Comparison of ENCODE assay signal across 19 mouse cellular contexts in the genomic region with DNA sequence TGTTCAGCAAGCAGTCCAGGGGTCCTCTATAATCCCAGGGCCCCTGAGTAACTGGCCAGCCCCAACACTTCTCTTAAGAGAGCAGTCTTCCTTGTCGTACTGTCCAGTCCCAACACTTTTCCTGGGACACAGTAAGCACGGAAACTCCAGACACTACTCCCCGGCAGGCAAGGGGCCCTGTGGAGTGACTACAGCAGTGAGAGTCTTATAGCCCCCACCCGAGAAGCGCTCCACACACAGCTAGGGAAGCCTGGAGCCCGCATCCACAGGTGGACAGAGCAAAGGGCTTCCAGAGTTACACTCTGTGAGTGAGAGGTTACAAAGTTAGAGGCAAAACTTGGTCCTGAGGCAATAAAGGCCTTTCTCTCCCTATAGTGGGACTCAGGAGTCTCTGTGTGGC.
"Had no signal": no experiment of that assay in that cellular context is flagged by ENCODE, and none has a peak within 500 bp of the region (broad histone marks: within the 10 kb centered on the region; RNA-seq: fewer than 3 reads in every experiment).

No protein-coding gene starts in this region.

- H3K4me3 ChIP-seq: midbrain, embryonic 10.5 days; midbrain, embryonic 12.5 days; myocyte; neural tube, embryonic 13.5 days; neural tube, embryonic 15.5 days had no signal

- DNase-seq: lung, adult 18-20 months; lung, embryonic 14.5 days; lung, postnatal 10 days; lung, postnatal 4 days; midbrain, embryonic 14.5 days; retina, postnatal 1 day; right cerebral cortex, adult 18-20 months; right cerebral cortex, postnatal 25 days; right cerebral cortex, postnatal 4 days; spleen, adult 18-20 months; thymus, adult 18-20 months; thymus, postnatal 14 days; thymus, postnatal 36 days had no signal

- H3K9ac ChIP-seq: lung, embryonic 14.5 days; midbrain, embryonic 12.5 days; neural tube, embryonic 13.5 days; neural tube, embryonic 15.5 days had no signal

- H3K4me2 ChIP-seq: lung, embryonic 14.5 days; midbrain, embryonic 12.5 days; neural tube, embryonic 13.5 days; neural tube, embryonic 15.5 days had no signal

- H3K27ac ChIP-seq: midbrain, embryonic 10.5 days; midbrain, embryonic 12.5 days; neural tube, embryonic 13.5 days; neural tube, embryonic 15.5 days had no signal

- ATAC-seq: midbrain, embryonic 16.5 days had no signal

- H3K9me3 ChIP-seq: midbrain, embryonic 10.5 days; midbrain, embryonic 12.5 days; neural tube, embryonic 13.5 days; neural tube, embryonic 15.5 days had no signal

- H3K27me3 ChIP-seq: midbrain, embryonic 12.5 days; neural tube, embryonic 13.5 days; neural tube, embryonic 15.5 days had no signal
